Mouse (Mus musculus): ENCODE data around the gene Arap1.

Arap1 gene

DNA sequence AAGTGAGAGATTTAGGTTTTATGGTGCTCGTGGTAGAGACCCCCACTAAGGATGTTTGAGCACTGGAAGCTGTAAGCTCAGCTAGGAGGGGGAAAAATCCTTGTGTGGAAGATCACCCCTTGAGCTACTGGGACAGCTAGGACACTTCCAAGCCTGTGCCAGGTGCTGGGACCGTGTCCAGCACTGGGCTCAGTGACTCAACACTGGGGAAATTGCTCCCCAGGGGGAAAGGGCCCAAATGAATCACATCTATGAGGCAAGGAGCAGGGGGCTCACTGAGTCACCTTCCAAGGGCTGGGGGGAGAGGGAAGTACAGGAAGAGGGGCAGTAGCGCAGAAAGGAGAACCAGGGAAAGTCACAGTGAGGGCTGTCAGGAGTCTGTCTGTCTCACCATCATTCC is 102.0 kb downstream of the Arap1 start:
- no peak for DNase-seq (ENCODE audit: low spot score)

- DNase-seq (ENCODE audit: low spot score), result peak; percentile 84
Measured at GRCm38 (mm10) chr7:101450422-101451401, 102.8 kb downstream of the Arap1 start.

DNA sequence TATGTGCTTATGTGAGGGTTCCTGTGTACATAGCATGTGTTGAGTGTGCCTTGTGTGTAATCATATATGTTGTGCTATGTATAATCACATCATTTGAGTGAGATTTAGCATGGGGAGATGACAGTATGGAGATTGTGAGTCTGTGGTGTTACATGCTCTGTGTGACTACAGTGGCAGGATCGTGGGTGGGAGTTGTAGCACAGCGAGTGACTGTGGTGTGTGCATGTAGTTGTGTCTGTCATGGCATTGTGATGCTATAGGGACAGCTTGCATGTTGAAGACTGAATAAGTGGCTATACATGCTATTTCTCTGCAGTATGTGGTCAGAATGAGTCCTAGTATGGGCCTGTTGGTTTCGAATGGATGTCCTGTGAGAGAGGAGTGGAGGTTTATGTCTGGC is 104.8 kb downstream of the Arap1 start:
- DNase-seq (ENCODE audit: low spot score), result no peak

- DNase-seq (ENCODE audit: low spot score), result no peak
Measured at GRCm38 (mm10) chr7:101453296-101453695, 105.4 kb downstream of the Arap1 start.

- no peak for DNase-seq (ENCODE audit: low spot score)
Measured at GRCm38 (mm10) chr7:101453725-101454124, 105.9 kb downstream of the Arap1 start.

- DNase-seq (ENCODE audit: low spot score), result no peak
Measured at GRCm38 (mm10) chr7:101454479-101454878, 106.6 kb downstream of the Arap1 start.

DNA sequence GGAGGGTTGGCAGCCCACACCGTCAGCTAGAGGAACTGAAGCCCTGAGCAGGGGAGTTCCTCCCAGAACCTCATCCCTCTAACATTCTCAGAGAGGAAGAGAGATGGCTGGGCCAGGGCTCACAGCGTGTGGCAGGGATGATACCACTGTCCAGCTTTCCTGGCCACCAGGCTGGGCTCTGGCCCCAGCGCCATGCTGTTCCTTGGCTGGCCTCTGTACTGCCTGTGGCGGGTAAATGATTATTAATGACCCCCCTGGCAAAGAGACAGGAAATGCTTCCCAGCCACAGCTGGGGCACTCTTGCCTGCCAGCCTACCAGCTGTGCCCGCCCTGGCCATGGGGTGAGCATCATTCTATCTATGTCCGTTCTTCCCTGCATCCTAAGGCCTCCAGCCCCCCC is 107.3 kb downstream of the Arap1 start:
- no peak for DNase-seq (ENCODE audit: low spot score)

- no peak for DNase-seq (ENCODE audit: low spot score)
Measured at GRCm38 (mm10) chr7:101456318-101456717, 108.5 kb downstream of the Arap1 start.

DNA sequence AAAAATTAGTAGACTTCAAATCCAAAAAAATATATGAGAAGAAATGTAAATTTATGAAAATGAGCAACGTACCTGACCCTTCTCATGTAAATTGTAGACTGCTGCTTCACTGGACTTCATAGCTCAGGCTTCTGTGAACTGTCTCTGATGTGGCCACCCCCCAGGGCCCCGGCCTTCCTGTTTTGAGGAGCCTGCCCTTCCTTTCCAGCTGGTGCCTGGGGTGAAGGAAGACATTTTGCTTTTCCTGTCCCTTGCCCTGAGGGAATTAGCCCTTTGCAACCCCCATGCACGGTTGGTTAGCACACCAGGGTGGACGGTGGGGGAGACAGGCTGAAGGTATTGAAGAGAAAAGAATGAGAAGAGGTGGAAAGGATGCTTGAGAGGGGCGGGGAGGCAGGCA is 108.9 kb downstream of the Arap1 start:
- DNase-seq (ENCODE audit: low spot score), result no peak

DNA sequence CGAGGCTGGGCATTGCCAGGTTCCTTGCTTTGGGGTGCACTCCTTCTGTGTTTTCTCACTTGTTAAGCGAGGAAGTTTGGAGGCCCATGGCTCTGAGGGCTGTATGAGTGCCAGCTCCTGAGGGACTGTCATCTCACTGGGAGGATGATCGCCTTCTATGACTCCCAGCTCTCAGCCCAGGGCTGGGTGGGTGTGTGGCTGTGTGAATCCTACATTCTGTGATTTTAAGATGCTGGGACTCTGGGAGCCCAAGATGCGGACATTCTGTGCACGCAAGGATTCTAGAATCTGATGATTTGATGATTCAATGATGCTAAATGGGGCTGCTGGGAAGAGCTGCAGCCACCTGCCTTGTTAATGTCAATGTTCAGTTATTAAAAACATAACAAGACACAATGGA is 109.4 kb downstream of the Arap1 start:
- no peak for DNase-seq (ENCODE audit: low spot score)

GRCm38 (mm10) chr7:101457801-101458200 is 109.9 kb downstream of the Arap1 start:
- no peak for DNase-seq (ENCODE audit: low spot score)

DNA sequence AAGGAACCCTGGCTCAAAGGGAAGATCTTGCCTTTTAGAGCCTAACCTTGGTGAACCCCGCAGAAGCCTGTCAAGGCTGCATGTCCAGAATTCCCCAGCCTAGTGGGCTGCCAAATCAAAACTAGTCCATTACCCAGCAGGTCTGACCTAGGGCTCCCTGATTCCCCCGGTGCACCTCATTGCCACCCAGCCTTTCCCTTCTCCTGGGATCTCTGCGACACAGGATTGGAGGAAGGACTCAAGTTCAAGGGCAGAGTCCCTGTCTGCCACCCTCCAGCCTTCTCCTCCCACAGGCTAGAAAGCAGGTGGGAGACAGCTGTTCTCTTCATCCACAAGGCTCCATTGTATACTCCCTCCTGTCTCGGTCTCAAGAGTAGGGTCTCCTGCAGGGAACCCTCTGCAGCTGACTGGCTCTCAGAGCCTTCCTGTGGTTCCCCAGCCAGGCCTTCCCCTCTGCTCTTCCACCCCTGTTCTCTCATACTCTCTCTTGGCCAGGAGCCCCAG is 110.5 kb downstream of the Arap1 start:
- no peak for DNase-seq (ENCODE audit: low spot score)

DNA sequence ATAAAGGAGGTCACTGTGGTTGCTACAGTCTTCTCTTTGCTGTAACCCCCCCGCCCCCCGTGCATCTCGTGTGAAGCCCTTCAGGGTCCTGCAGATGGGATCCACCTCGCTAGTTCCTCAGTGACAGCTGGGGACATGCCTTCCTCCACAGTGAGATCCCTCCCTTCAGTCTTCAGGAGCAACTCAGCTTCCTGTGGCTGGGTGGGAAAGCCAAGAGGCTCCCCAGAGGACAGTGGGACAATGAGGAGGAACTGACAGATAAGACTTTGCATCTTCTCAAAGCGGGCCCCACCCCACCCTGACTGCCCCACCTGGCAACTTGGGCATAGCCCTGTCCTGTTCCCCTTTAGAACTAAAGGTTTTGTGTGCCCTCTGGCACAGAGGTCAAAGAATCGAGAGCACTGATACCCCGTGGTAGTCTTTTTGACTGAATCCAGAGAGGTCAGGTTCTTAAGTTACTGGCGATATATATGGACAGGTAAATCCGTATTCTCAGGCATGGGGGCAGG is 111.5 kb downstream of the Arap1 start:
- no peak for DNase-seq (ENCODE audit: low spot score)

GRCm38 (mm10) chr7:101459923-101460607 is 112.2 kb downstream of the Arap1 start:
- no peak for DNase-seq (ENCODE audit: low spot score)

- DNase-seq (ENCODE audit: low spot score), result no peak
Measured at GRCm38 (mm10) chr7:101460608-101460957, 112.7 kb downstream of the Arap1 start.

DNA sequence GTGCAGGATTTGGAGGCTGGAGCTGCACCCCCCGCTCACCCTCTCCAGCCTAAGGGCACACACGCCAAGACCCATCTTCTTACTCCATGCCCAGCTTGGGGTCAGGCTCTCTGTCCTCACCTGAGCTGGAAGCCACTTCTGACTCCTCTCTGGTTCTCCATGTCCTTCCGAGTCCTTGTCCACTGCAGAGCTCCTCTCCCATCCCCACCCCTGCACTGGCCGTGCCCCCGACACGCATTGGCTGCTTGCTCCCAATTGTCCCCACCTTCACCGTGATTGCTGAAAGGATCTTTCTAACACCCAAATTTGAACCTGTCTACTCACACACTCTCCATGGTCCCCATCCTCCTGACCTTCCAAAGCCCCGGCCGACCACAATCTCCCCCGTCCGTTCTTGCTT is 113.7 kb downstream of the Arap1 start:
- DNase-seq (ENCODE audit: low spot score), result no peak

Measured in yolk sac, embryonic 10.5 days (tissue).